Mouse (Mus musculus) skeletal muscle tissue, postnatal 0 days (tissue): ENCODE results near the gene Kmt2d. TPM values are rescaled to one million over a fixed set of nuclear protein-coding genes. Genes with fewer than 3 reads are reported as not detected.

ENCODE experiments used
- polyA plus RNA-seq: library from polyadenylated mRNA; unstranded; fragments of >200 nt; fragmentation: Nextera tagmentation; extraction: Ambion mirVana; gene quantifications from 2 replicates; pipeline ENCODE4 v1.2.1, GENCODE M21; 2015

Kmt2d gene
- 6.1 and 6.8 TPM in 2 replicates for polyA plus RNA-seq

GRCm38 (mm10) chr15:98871070-98871915 lies at the start of gene Kmt2d:
Kmt2d (minus strand) TSS chr15:98871204.

GRCm38 (mm10) chr15:98917538-98918498 lies 46.8 kb upstream of the Kmt2d start, which contains the start of gene Lmbr1l:
Lmbr1l (minus strand) TSS chr15:98918231.

GRCm38 (mm10) chr15:98897928-98898800 lies 27.2 kb upstream of the Kmt2d start, which contains the start of gene Dhh:
Dhh (minus strand) TSS chr15:98898540.

GRCm38 (mm10) chr15:98893940-98894745 lies 23.1 kb upstream of the Kmt2d start, which contains the start of gene Rhebl1:
Rhebl1 (minus strand) TSS chr15:98894540.

GRCm38 (mm10) chr15:98830736-98831683 lies 40.0 kb downstream of the Kmt2d start, which contains the start of gene Prkag1:
Prkag1 (minus strand) TSS chr15:98831521.

GRCm38 (mm10) chr15:98809390-98809789 lies 61.6 kb downstream of the Kmt2d start, which contains the start of gene Ddn:
Ddn (minus strand) TSS chr15:98809490.

GRCm38 (mm10) chr15:98789661-98790535 lies 81.1 kb downstream of the Kmt2d start, which contains the start of gene Wnt1:
Wnt1 (plus strand) TSS chr15:98789857.

Other genes with a start within 250 kb of the Kmt2d start
- 5.6 and 8.6 TPM in 2 replicates for gene Cacnb3, start 240.4 kb downstream of the Kmt2d start, polyA plus RNA-seq
- gene Ddx23, start 208.3 kb downstream of the Kmt2d start, polyA plus RNA-seq: 10.8 and 12.4 TPM in 2 replicates
- gene Rnd1, start 193.7 kb downstream of the Kmt2d start, polyA plus RNA-seq: 0.36 and 0.50 TPM in 2 replicates
- 0.09 TPM in 2 replicates for gene Ccdc65, start 163.0 kb downstream of the Kmt2d start, polyA plus RNA-seq
- 25.1 and 47.1 TPM in 2 replicates for gene Fkbp11, start 143.0 kb downstream of the Kmt2d start, polyA plus RNA-seq
- gene Arf3, start 108.0 kb downstream of the Kmt2d start, polyA plus RNA-seq: 11.0 and 13.7 TPM in 2 replicates
- gene Wnt10b, start 93.1 kb downstream of the Kmt2d start, polyA plus RNA-seq: 0.28 and 0.37 TPM in 2 replicates
- gene Wnt1, start 81.3 kb downstream of the Kmt2d start, polyA plus RNA-seq: 0.09 and 0.13 TPM in 2 replicates
- not detected in 2 replicates for gene Ddn, start 61.7 kb downstream of the Kmt2d start, polyA plus RNA-seq
- 45.5 and 53.7 TPM in 2 replicates for gene Prkag1, start 39.7 kb downstream of the Kmt2d start, polyA plus RNA-seq
- gene Rhebl1, start 23.3 kb upstream of the Kmt2d start, polyA plus RNA-seq: 4.3 and 6.7 TPM in 2 replicates
- gene Dhh, start 27.3 kb upstream of the Kmt2d start, polyA plus RNA-seq: 4.0 and 4.3 TPM in 2 replicates
- 8.9 and 9.5 TPM in 2 replicates for gene Lmbr1l, start 47.0 kb upstream of the Kmt2d start, polyA plus RNA-seq
- gene Tuba1b, start 63.4 kb upstream of the Kmt2d start, polyA plus RNA-seq: 399 and 497 TPM in 2 replicates
- gene Gm49450, start 82.3 kb upstream of the Kmt2d start, polyA plus RNA-seq: not detected in 2 replicates
- 467 and 630 TPM in 2 replicates for gene Tuba1a, start 82.5 kb upstream of the Kmt2d start, polyA plus RNA-seq
- gene Tuba1c, start 158.7 kb upstream of the Kmt2d start, polyA plus RNA-seq: 32.2 and 35.7 TPM in 2 replicates
- 0.68 and 1.4 TPM in 2 replicates for gene Prph, start 184.0 kb upstream of the Kmt2d start, polyA plus RNA-seq
- gene Troap, start 203.4 kb upstream of the Kmt2d start, polyA plus RNA-seq: 5.8 and 7.8 TPM in 2 replicates
- not detected in 2 replicates for gene C1ql4, start 216.6 kb upstream of the Kmt2d start, polyA plus RNA-seq
- 0.11 TPM in 1 of 2 replicates, not detected in the other for gene Dnajc22, start 222.0 kb upstream of the Kmt2d start, polyA plus RNA-seq